Mouse (Mus musculus) heart, postnatal 0 days (tissue): Measurements from ENCODE around the gene Dnajc7. TPM values are rescaled to one million over a fixed set of nuclear protein-coding genes. Genes with fewer than 3 reads are reported as not detected.
A peak's percentile ranks its signal among the peaks of the same experiment; 100 is the strongest.

Experiments
- ATAC-seq: fragments of 200-750 bp; cut with Nextera tagmentation; 2 replicates; pipeline ENCODE4 v1.8.0; 2017; ENCODE audit warnings: low read depth, moderate number of reproducible peaks, moderate library complexity; ENCODE audit not compliant: insufficient read depth
- DNase-seq: peaks from one replicate; pipeline ENCODE4 v3.0.0-alpha.2; 2016; ENCODE audit warnings: low spot score
- H3K27ac ChIP-seq: fragments of 300-500 bp; sonication (generic); 2 replicates; pipeline ENCODE4 v1.5.1; 2014; ENCODE audit warnings: low read depth, mild to moderate bottlenecking
- H3K27me3 ChIP-seq: fragments of 300-500 bp; sonication (generic); 2 replicates; pipeline ENCODE4 v1.6.1; 2014; ENCODE audit warnings: low read length, mixed read lengths; ENCODE audit not compliant: control insufficient read depth, insufficient read depth
- H3K36me3 ChIP-seq: fragments of 300-500 bp; sonication (generic); replicated peaks from 2 replicates; pipeline ENCODE4 v1.6.1; 2014; ENCODE audit warnings: low read length, mixed read lengths; ENCODE audit not compliant: control insufficient read depth, insufficient read depth
- H3K4me1 ChIP-seq: fragments of 300-500 bp; sonication (generic); 2 replicates; pipeline ENCODE4 v1.6.1; 2014; ENCODE audit warnings: antibody characterized with exemption; ENCODE audit not compliant: control insufficient read depth, insufficient read depth
- H3K4me2 ChIP-seq: fragments of 300-500 bp; sonication (generic); 2 replicates; pipeline ENCODE4 v1.6.1; 2014; ENCODE audit warnings: low read depth, mild to moderate bottlenecking, low read length, moderate library complexity
- H3K4me3 ChIP-seq: fragments of 300-500 bp; sonication (generic); 2 replicates; pipeline ENCODE4 v1.5.1; 2014; ENCODE audit warnings: low read depth, low read length
- H3K9ac ChIP-seq: fragments of 300-500 bp; sonication (generic); replicated peaks from 2 replicates; pipeline ENCODE4 v1.6.1; 2014; ENCODE audit warnings: low read depth, low read length, mixed read lengths
- H3K9me3 ChIP-seq: fragments of 300-500 bp; sonication (generic); replicated peaks from 2 replicates; pipeline ENCODE4 v1.6.1; 2016; ENCODE audit warnings: low read length; ENCODE audit not compliant: control insufficient read depth
- CTCF ChIP-seq: IDR thresholded peaks from 2 replicates; pipeline ENCODE4 v1.5.1; 2016; ENCODE audit warnings: antibody characterized with exemption, control low read depth, low read depth
- EP300 ChIP-seq: IDR thresholded peaks from 2 replicates; pipeline ENCODE4 v1.6.1; 2016; ENCODE audit warnings: antibody characterized with exemption, low read depth
- WGBS: fragments of 180-500 bp; shearing (Covaris S2); extraction: QIAGEN DNeasy Blood & Tissue Kit; methylation state at CpG from one replicate; pipeline ENCODE4 v1.1.7; 2014; 5-methylcytosine and 5-hydroxymethylcytosine counted together
- polyA plus RNA-seq: library from polyadenylated mRNA; unstranded; fragments of >200 nt; fragmentation: Nextera tagmentation; extraction: Ambion mirVana; gene quantifications from 2 replicates; pipeline ENCODE4 v1.2.1, GENCODE M21; 2015
- total RNA-seq: library from RNA; depleted of rRNA; stranded (reverse); fragments of >200 nt; gene quantifications from 2 replicates; pipeline ENCODE4 v1.2.3, GENCODE M21; 2014; ENCODE audit warnings: low replicate concordance

Dnajc7 gene
- total and polyA plus RNA-seq, 2 experiments from 2014 or later: 98.5 to 173 TPM

GRCm38 (mm10) chr11:100608796-100609195 is 11.2 kb downstream of the Dnajc7 start:
- H3K27me3 ChIP-seq: no peaks in the 10 kb centered on the region
- peak overlapping the region; percentile 84 for H3K27ac ChIP-seq
- TF ChIP-seq CTCF (no peak), EP300 (no peak)
- peaks cover 15% of the 10 kb centered on the region for H3K36me3 ChIP-seq
- no peak overlapping the region for H3K4me3 ChIP-seq
- 42% methylated on average over 4 of the region's 4 CpGs for WGBS
- no peak overlapping the region; the same call in 1 of the 2 replicates for H3K4me2 ChIP-seq
- no peak for DNase-seq
- H3K9me3 ChIP-seq: no peaks in the 10 kb centered on the region
- no peak overlapping the region for H3K9ac ChIP-seq
- peaks cover 32% of the 10 kb centered on the region for H3K4me1 ChIP-seq
- no peak for ATAC-seq

DNA sequence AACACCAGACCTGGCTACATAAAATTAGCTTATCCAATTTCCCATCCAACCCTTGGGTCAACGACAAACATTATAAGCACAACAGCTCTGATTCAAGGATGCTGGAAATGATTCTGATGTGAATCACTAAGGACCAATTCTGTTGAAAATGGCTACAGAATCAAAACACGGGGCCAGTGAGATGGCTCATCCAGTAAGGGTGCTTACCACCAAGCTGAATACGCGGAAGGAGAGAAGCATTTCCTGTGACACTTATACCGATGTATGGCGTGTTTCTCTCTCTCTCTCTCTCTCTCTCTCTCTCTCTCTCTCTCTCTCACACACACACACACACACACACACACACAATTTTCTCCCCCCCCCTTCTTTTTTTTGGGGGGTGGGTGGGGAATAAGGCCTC is 12.8 kb downstream of the Dnajc7 start:
- TF ChIP-seq CTCF (no peak), EP300 (no peak)
- Histone ChIP-seq H3K9me3 (no peaks in the 10 kb centered on the region), H3K4me2 (no peak overlapping the region), H3K9ac (no peak overlapping the region), H3K4me3 (no peak overlapping the region), H3K27me3 (no peaks in the 10 kb centered on the region), H3K36me3 (peaks cover 15% of the 10 kb centered on the region), H3K27ac (no peak overlapping the region), H3K4me1 (peaks cover 25% of the 10 kb centered on the region)
- no peak for DNase-seq
- 80% methylated on average over 6 of the region's 6 CpGs for WGBS
- no peak for ATAC-seq

- TF ChIP-seq CTCF: no peak
- no peak for TF ChIP-seq EP300
- no peaks in the 10 kb centered on the region for H3K9me3 ChIP-seq
- no peak overlapping the region for H3K4me2 ChIP-seq
- DNase-seq (no peak), ATAC-seq (no peak)
- no peak overlapping the region for H3K9ac ChIP-seq
- 88% methylated on average over 10 of the region's 10 CpGs for WGBS
- no peak overlapping the region for H3K4me3 ChIP-seq
- H3K36me3 ChIP-seq: peaks cover 25% of the 10 kb centered on the region
- no peak overlapping the region for H3K27ac ChIP-seq
- H3K4me1 ChIP-seq: peaks cover 18% of the 10 kb centered on the region
- H3K27me3 ChIP-seq: no peaks in the 10 kb centered on the region
Observed at GRCm38 (mm10) chr11:100605451-100605850, 14.5 kb downstream of the Dnajc7 start.

- 69% methylated on average over 4 of the region's 4 CpGs for WGBS
- H3K9me3 ChIP-seq: no peaks in the 10 kb centered on the region
- peaks cover 35% of the 10 kb centered on the region for H3K36me3 ChIP-seq
- 0 out of 2 replicates have a peak overlapping the region, but pooled peaks have one; percentile 1 for H3K27ac ChIP-seq
- no peak for TF ChIP-seq CTCF
- TF ChIP-seq EP300: no peak
- H3K4me3 ChIP-seq: no peak overlapping the region
- no peak overlapping the region for H3K9ac ChIP-seq
- no peaks in the 10 kb centered on the region for H3K27me3 ChIP-seq
- no peak overlapping the region for H3K4me2 ChIP-seq
- DNase-seq: no peak
- H3K4me1 ChIP-seq: peaks cover 9% of the 10 kb centered on the region
- ATAC-seq: no peak
Observed at GRCm38 (mm10) chr11:100604321-100605005, 15.5 kb downstream of the Dnajc7 start.

DNA sequence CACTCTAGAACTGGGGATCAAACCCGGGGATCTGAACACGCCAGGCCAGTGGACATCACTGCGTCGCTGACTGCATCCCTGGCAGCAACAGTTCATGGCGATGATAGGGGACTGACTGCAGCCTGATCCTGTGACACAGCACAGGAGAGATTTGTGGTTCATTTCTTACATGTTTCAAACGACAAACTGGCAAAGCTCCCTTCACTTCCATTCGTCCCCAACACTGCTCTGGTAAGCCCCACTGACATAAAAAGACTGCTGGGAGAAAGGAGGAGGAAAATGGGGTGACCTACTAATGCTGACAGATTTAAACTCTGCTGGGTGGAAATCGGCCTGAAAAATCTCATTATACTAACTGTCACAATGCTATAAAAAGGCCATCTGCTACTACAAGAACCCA is 16.2 kb downstream of the Dnajc7 start:
- ATAC-seq (no peak), DNase-seq (no peak)
- 64% methylated on average over 8 of the region's 8 CpGs for WGBS
- Histone ChIP-seq H3K9me3 (no peaks in the 10 kb centered on the region), H3K4me3 (no peak overlapping the region), H3K4me2 (no peak overlapping the region), H3K4me1 (peaks cover 2% of the 10 kb centered on the region), H3K27me3 (no peaks in the 10 kb centered on the region), H3K9ac (no peak overlapping the region), H3K27ac (no peak overlapping the region), H3K36me3 (peaks cover 41% of the 10 kb centered on the region)
- no peak for TF ChIP-seq CTCF
- no peak for TF ChIP-seq EP300

GRCm38 (mm10) chr11:100603155-100603554 is 16.8 kb downstream of the Dnajc7 start:
- Histone ChIP-seq H3K9ac (no peak overlapping the region), H3K27ac (no peak overlapping the region), H3K4me3 (no peak overlapping the region), H3K27me3 (no peaks in the 10 kb centered on the region), H3K4me1 (no peaks in the 10 kb centered on the region; the same call in 1 of the 2 replicates), H3K36me3 (peaks cover 44% of the 10 kb centered on the region), H3K9me3 (no peaks in the 10 kb centered on the region), H3K4me2 (no peak overlapping the region)
- ATAC-seq: no peak
- TF ChIP-seq CTCF (no peak), EP300 (no peak)
- no peak for DNase-seq
- WGBS: 71% methylated on average over 9 of the region's 9 CpGs
